Mouse (Mus musculus): ENCODE results near the gene Mfng.

DNA sequence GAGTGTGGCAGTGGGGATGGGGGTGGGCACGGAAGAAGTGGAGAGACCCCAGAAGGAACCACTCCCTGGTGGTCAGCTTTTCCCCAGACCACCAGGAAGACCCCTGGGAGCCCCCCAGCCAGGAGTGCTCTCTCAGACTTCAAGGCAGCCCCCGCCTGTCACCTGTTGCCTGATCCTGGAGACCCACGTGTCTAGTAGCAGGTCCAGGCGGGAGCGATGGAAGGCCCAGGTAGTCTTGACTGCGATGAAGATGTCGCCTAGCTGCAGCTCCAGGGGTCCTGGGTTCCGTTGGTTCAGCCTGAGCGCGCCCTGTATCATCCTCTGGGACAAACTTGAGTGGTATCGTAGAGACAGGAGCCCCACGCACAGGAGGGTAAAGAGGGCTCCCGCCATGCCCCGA lies 419 bp downstream of the Mfng start:
- TF ChIP-seq CTCF (IDR thresholded peaks at IDR 0.05; ENCODE audit: extremely low read depth, insufficient read depth, low read length) (no peak), POLR2A (IDR thresholded peaks at IDR 0.05; ENCODE audit: extremely low read depth, insufficient read depth, low read length) (no peak)

Measured in cortical plate, adult 2 months (tissue).